Mouse (Mus musculus) cerebellum, postnatal 36 days (tissue): Measurements from ENCODE around the gene Pld5.

ENCODE experiments used
- DNase-seq, 2 experiments: peaks; one replicate each; pipeline ENCODE4 v3.0.0; 2021 to 2022; ENCODE audit warnings: mixed read lengths in 2 of 2

Gene Pld5

GRCm38 (mm10) chr1:176167114-176167513 is 108.0 kb downstream of the Pld5 start:
- DNase-seq = no peak

- DNase-seq = no peak
Measured at GRCm38 (mm10) chr1:176145306-176145705, 129.8 kb downstream of the Pld5 start.

GRCm38 (mm10) chr1:176134379-176134778 is 140.7 kb downstream of the Pld5 start:
- no peak for DNase-seq

- peak; percentile 31 to 60 for DNase-seq
Measured at GRCm38 (mm10) chr1:176125771-176126170, 149.3 kb downstream of the Pld5 start.

- DNase-seq = no peak
Measured at GRCm38 (mm10) chr1:176124441-176124840, 150.7 kb downstream of the Pld5 start.

GRCm38 (mm10) chr1:176123781-176124180 is 151.3 kb downstream of the Pld5 start:
- DNase-seq = no peak

GRCm38 (mm10) chr1:176115604-176116003 is 159.5 kb downstream of the Pld5 start:
- DNase-seq = peak in 1 of 2 experiments; percentile 36

- DNase-seq = peak; percentile 12 to 39
Measured at GRCm38 (mm10) chr1:176098685-176099320, 176.3 kb downstream of the Pld5 start.

- no peak for DNase-seq
Measured at GRCm38 (mm10) chr1:176092119-176092518, 183.0 kb downstream of the Pld5 start.

- no peak for DNase-seq
Measured at GRCm38 (mm10) chr1:176089382-176089781, 185.7 kb downstream of the Pld5 start.

GRCm38 (mm10) chr1:176085952-176086648 is 189.0 kb downstream of the Pld5 start:
- no peak for DNase-seq

- no peak for DNase-seq
Measured at GRCm38 (mm10) chr1:176082306-176082705, 192.8 kb downstream of the Pld5 start.

- no peak for DNase-seq
Measured at GRCm38 (mm10) chr1:176080969-176081368, 194.1 kb downstream of the Pld5 start.

- DNase-seq = no peak
Measured at GRCm38 (mm10) chr1:176078410-176078809, 196.7 kb downstream of the Pld5 start.

GRCm38 (mm10) chr1:176076799-176077198 is 198.3 kb downstream of the Pld5 start:
- DNase-seq = no peak

- no peak for DNase-seq
Measured at GRCm38 (mm10) chr1:176075810-176076209, 199.3 kb downstream of the Pld5 start.

GRCm38 (mm10) chr1:176075409-176075808 is 199.7 kb downstream of the Pld5 start:
- peak; percentile 79 to 84 for DNase-seq

GRCm38 (mm10) chr1:176074526-176074925 is 200.6 kb downstream of the Pld5 start:
- DNase-seq = no peak

GRCm38 (mm10) chr1:176065281-176065680 is 209.8 kb downstream of the Pld5 start:
- DNase-seq = no peak

- DNase-seq = no peak
Measured at GRCm38 (mm10) chr1:176064471-176064870, 210.6 kb downstream of the Pld5 start.

GRCm38 (mm10) chr1:176053653-176054052 is 221.5 kb downstream of the Pld5 start:
- DNase-seq = no peak

- DNase-seq = no peak
Measured at GRCm38 (mm10) chr1:176046995-176047394, 228.1 kb downstream of the Pld5 start.

GRCm38 (mm10) chr1:176046375-176046774 is 228.7 kb downstream of the Pld5 start:
- no peak for DNase-seq

GRCm38 (mm10) chr1:176043056-176043455 is 232.1 kb downstream of the Pld5 start:
- no peak for DNase-seq

- no peak for DNase-seq
Measured at GRCm38 (mm10) chr1:176039923-176040322, 235.2 kb downstream of the Pld5 start.
